Mouse (Mus musculus) stomach, embryonic 16.5 days (tissue): ENCODE measurements around the gene Lpar5. TPM values are rescaled to one million over a fixed set of nuclear protein-coding genes. Genes with fewer than 3 reads are reported as not detected.
"Not testable (repeated sequence)": the region's sequence is repeated elsewhere in the genome, so short reads cannot be mapped to it uniquely, and the experiment has no call there.

ENCODE experiments used
- ATAC-seq: fragments of 200-750 bp; cut with Nextera tagmentation; 2 replicates; pipeline ENCODE4 v1.8.0; 2017; ENCODE audit warnings: moderate number of reproducible peaks, moderate TSS enrichment; ENCODE audit not compliant: insufficient read depth, low FRiP score
- H3K27ac ChIP-seq: fragments of 300-500 bp; sonication (generic); 2 replicates; pipeline ENCODE4 v1.5.1; 2014; ENCODE audit warnings: low read length
- H3K27me3 ChIP-seq: fragments of 300-500 bp; sonication (generic); 2 replicates; pipeline ENCODE4 v1.6.1; 2014; ENCODE audit warnings: low read length, control low read depth, mixed read lengths; ENCODE audit not compliant: control insufficient read depth, insufficient read depth
- H3K36me3 ChIP-seq: fragments of 300-500 bp; sonication (generic); 2 replicates; pipeline ENCODE4 v1.6.1; 2014; ENCODE audit warnings: low read length; ENCODE audit not compliant: control insufficient read depth, insufficient read depth
- H3K4me1 ChIP-seq: fragments of 300-500 bp; sonication (generic); 2 replicates; pipeline ENCODE4 v1.6.1; 2014; ENCODE audit warnings: low read length, control low read depth, mixed read lengths; ENCODE audit not compliant: control insufficient read depth, insufficient read depth
- H3K4me2 ChIP-seq: fragments of 300-500 bp; sonication (generic); 2 replicates; pipeline ENCODE4 v1.6.1; 2014; ENCODE audit warnings: low read depth, low read length, mixed read lengths
- H3K4me3 ChIP-seq: fragments of 300-500 bp; sonication (generic); replicated peaks from 2 replicates; pipeline ENCODE4 v1.5.1; 2014; ENCODE audit warnings: mild to moderate bottlenecking, low read length
- H3K9ac ChIP-seq: fragments of 300-500 bp; sonication (generic); 2 replicates; pipeline ENCODE4 v1.6.1; 2014; ENCODE audit warnings: low read length
- H3K9me3 ChIP-seq: fragments of 300-500 bp; sonication (generic); replicated peaks from 2 replicates; pipeline ENCODE4 v1.6.1; 2016; ENCODE audit warnings: low read length, control low read depth; ENCODE audit not compliant: control insufficient read depth
- WGBS: fragments of 180-500 bp; shearing (Covaris S2); extraction: QIAGEN DNeasy Blood & Tissue Kit; methylation state at CpG from one replicate; pipeline ENCODE4 v1.1.7; 2014; 5-methylcytosine and 5-hydroxymethylcytosine counted together
- polyA plus RNA-seq: library from polyadenylated mRNA; unstranded; fragments of >200 nt; fragmentation: Nextera tagmentation; extraction: Ambion mirVana; gene quantifications from 2 replicates; pipeline ENCODE4 v1.2.1, GENCODE M21; 2015

Gene Lpar5
- polyA plus RNA-seq, 1 experiment from 2014 or later, result 9.5 TPM

DNA sequence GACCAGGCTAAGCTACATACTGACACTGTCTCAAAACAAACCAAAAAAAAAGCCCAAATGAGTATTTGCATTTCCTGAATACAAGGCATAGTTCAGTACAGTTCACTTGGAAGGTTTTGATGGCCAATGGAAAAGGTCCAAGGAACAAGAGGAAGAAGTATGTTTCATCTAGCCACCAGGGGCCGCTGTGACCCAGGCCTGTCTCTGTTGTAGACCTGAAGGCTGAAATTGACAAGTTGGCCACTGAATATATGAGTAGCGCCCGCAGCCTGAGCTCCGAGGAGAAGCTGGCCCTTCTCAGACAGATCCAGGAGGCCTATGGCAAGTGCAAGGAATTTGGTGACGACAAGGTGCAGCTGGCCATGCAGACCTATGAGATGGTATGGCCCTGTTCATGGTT lies 21.0 kb upstream of the Lpar5 start:
- ATAC-seq, result peak; percentile 52; the same call in 1 of the 2 replicates
- Histone ChIP-seq H3K9me3 (no peaks in the 10 kb centered on the region), H3K27ac (no peak overlapping the region), H3K4me2 (no peak overlapping the region), H3K27me3 (no peaks in the 10 kb centered on the region), H3K4me3 (no peak overlapping the region), H3K4me1 (no peaks in the 10 kb centered on the region), H3K9ac (no peak overlapping the region), H3K36me3 (peaks cover 22% of the 10 kb centered on the region)
- 26% methylated on average over 5 of the region's 5 CpGs for WGBS

DNA sequence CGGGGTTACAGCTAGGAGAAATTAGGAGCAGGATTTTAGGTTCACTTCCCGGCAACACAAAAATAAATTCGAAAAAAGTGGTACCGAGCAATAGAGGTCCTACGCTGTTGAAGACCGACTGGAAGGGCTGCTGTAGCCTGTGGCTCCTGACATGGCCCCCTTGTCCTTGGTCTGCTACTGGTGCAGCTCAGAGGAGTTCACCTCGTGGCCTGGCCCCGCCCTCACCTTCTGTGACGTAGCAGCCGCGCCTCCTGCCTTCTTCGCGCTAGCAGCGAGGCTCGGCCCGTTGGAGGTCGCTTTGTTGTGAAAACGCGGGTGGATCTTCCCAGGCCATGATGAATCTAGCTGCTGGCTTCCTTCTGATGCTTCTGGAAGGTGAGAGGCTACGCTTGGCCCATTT lies 18.0 kb upstream of the Lpar5 start, which contains the start of gene Acrbp:
Gene Acrbp (plus strand): TSS at position 12 of the 400 bp plus-strand sequence.
- Histone ChIP-seq H3K27ac (no peak within 1 kb of the TSS), H3K36me3 (peaks cover 14% of the 10 kb centered on the region; the same call in 1 of the 2 replicates), H3K4me1 (no peaks in the 10 kb centered on the region), H3K4me2 (no peak within 1 kb of the TSS), H3K27me3 (no peaks in the 10 kb centered on the region), H3K9me3 (no peaks in the 10 kb centered on the region), H3K4me3 (no peak within 1 kb of the TSS), H3K9ac (no peak within 1 kb of the TSS)
- no peak for ATAC-seq
- 34% methylated on average over 20 of the region's 20 CpGs for whole genome bisulfite sequencing

DNA sequence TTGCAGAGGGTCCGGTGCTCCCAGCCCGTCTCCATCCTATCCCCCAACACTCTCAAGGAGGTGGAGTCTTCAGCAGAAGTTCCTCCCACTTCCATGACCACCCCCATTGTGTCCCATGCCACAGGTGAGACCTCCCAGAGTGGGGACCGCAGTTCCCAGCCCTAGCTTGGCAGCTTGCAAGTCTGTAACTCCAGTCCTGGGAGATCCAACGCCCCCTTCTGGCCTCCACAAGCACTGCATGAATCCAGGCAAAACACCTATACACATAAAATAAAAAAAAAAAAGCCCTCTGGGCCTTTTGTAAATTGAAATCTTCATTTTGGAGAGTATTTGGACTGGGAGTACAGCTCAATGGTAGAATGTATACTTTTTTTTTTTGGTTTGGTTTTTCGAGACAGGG lies 16.5 kb upstream of the Lpar5 start:
- Histone ChIP-seq H3K4me3 (no peak overlapping the region), H3K27ac (no peak overlapping the region), H3K9ac (no peak overlapping the region), H3K9me3 (no peaks in the 10 kb centered on the region), H3K4me2 (no peak overlapping the region), H3K36me3 (peaks cover 11% of the 10 kb centered on the region; the same call in 1 of the 2 replicates), H3K27me3 (no peaks in the 10 kb centered on the region), H3K4me1 (no peaks in the 10 kb centered on the region)
- ATAC-seq, result no peak
- 56% methylated on average over 5 of the region's 5 CpGs for WGBS

DNA sequence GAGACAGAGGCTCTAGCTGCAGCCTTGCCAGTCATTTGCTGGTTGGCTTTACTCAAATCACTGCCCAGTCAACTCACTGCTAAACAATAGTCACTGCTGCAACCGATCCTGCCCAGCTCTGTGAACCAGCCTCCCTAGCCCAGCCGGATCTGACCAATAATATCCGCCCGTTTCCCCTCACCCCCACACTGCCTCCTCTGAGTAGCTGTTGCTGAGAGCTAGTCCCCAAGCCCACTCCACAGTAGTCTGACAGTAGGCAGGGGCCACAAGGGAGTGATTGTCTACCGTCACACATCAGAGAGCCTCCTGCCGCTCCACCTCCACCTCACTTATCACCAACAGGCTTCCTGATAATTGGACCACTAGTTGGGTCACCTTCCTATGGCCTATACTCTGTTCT lies 6.2 kb upstream of the Lpar5 start:
- Histone ChIP-seq H3K27ac (no peak overlapping the region), H3K36me3 (no peaks in the 10 kb centered on the region), H3K9me3 (no peaks in the 10 kb centered on the region), H3K27me3 (no peaks in the 10 kb centered on the region), H3K9ac (no peak overlapping the region), H3K4me1 (no peaks in the 10 kb centered on the region), H3K4me3 (no peak overlapping the region), H3K4me2 (no peak overlapping the region)
- no peak for ATAC-seq
- WGBS, result 41% methylated on average over 6 of the region's 6 CpGs

DNA sequence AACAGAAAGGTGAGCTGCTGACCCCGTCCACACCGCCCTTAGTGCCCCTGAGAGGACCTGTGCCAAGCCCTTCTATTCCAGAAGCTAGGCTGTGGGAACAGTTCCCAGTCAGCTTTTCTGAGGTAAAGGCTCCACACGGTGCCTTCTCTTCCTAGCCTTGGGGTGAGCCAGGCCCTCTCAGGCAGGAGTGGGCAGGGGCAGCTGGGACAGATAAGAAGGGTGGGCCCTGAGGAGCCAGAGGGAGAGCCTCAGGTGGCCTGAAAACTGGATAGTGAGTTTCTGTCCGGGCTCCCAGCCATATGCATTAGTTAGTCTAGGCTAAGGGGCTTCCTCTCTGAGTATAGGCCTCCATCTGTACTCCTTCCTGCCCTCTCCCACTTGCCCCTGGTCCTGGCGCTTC lies 5.2 kb upstream of the Lpar5 start:
- Histone ChIP-seq H3K9ac (no peak overlapping the region), H3K4me2 (no peak overlapping the region), H3K27me3 (no peaks in the 10 kb centered on the region), H3K4me3 (no peak overlapping the region), H3K27ac (no peak overlapping the region), H3K36me3 (no peaks in the 10 kb centered on the region), H3K9me3 (no peaks in the 10 kb centered on the region), H3K4me1 (no peaks in the 10 kb centered on the region)
- 79% methylated on average over 5 of the region's 5 CpGs for WGBS
- ATAC-seq, result no peak

DNA sequence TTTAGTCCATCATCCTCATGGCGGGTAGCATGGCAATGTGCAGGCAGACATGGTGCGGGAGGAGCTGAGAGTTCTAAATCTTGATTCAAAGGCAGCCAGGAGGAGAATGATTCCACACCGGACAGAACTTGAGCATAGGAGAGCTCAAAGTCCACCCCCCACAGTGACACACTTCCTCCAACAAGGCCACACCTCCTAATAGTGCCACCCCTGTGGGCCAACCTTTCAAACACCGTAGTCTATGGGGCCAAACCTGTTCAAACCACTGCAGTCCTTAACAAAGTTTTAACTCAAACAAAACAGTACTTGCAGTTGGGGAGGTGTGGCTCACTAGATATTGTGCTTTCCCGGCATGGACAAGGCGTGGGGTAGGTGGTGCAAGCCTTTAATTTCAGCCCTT lies 3.8 kb upstream of the Lpar5 start:
- 66% methylated on average over 6 of the region's 6 CpGs for WGBS
- H3K9me3 ChIP-seq, result no peaks in the 10 kb centered on the region
- H3K4me2 ChIP-seq, result no peak overlapping the region
- H3K4me3 ChIP-seq, result no peak overlapping the region
- no peak overlapping the region for H3K9ac ChIP-seq
- no peaks in the 10 kb centered on the region for H3K4me1 ChIP-seq
- no peaks in the 10 kb centered on the region for H3K36me3 ChIP-seq
- ATAC-seq, result no peak
- no peaks in the 10 kb centered on the region for H3K27me3 ChIP-seq
- H3K27ac ChIP-seq, result no peak overlapping the region

DNA sequence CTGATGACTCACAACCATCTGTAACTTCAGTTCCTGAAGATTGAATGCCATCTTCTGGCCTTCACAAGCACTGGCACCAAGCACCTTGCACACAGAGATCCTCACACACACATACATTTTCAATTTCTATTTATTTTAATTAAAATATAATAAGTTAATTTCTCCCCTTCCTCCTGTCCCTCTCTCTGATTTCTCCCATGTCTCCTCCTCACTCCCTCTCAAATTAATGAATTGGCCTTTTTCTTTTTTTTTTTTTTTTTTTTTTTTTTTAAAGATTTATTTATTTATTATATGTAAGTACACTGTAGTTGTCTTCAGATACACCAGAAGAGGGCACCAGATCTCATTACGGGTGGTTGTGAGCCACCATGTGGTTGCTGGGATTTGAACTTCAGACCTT lies 2.5 kb upstream of the Lpar5 start:
- H3K4me1 ChIP-seq, H3K27ac ChIP-seq, H3K4me3 ChIP-seq, H3K9me3 ChIP-seq, H3K4me2 ChIP-seq, H3K9ac ChIP-seq, ATAC-seq, H3K36me3 ChIP-seq, H3K27me3 ChIP-seq: not testable (repeated sequence)
- no CpG with 5 or more reads among the region's 1 CpGs for WGBS

DNA sequence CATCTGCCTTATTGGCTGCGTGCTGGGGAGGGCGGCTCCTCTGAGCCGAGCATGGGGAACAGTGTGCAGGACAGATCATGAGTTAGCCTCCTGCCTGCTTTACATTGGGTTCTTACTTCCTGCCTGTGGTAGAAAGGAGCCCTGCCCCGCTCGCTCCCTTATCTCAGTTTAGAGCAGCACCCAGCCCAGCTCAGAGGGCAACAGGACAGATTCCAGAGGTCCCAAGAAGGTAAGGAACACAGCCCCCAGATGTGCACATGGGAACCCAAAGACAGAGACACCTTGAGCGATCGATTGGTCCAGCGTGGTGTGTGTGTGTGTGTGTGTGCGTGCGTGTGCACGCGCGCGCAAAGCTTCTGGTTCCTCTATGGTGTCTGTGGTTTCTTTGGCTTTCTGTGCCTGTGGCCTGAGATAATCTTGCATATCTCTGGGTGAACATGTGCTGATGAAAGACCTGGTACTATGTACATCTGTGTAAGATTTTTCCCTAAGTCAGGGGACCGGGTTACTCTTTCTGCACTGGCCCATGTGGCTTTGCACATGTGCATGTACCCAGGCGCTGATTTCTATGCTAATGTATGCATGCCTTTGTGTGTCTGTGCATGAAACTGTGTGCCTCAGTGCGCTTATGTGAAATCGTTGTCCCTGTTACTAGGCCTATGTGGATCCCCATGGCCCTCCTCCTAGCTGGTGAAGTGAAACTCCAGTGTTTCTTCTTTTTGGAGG lies 3.6 kb downstream of the Lpar5 start:
- Histone ChIP-seq H3K36me3 (no peaks in the 10 kb centered on the region), H3K27me3 (no peaks in the 10 kb centered on the region), H3K27ac (peak overlapping the region; percentile 89), H3K9me3 (no peaks in the 10 kb centered on the region), H3K4me3 (peak overlapping the region; percentile 17), H3K9ac (0 out of 2 replicates have a peak overlapping the region, but pooled peaks have one; percentile 5), H3K4me1 (peaks cover 11% of the 10 kb centered on the region; the same call in 1 of the 2 replicates), H3K4me2 (peak overlapping the region; percentile 33)
- WGBS, result 70% methylated on average over 18 of the region's 18 CpGs
- ATAC-seq, result peak; percentile 79

DNA sequence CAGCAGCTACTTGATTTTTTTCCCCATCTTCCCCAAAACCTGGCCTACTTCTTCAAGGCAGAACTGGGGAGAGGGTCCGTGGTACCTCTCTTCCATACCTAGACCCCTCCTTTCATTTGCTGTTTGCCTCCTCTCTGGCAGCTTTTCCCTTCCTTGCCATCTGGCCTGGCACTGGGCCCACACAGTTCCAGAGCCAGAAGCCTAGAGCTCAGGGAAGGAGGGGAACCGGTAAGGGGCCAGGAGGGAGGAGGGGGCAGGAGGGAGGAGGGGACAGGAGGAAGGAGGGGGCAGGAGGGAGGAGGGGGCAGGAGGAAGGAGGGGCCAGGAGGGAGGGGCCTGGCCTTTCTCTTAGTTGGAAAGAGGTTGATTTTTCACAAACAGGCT lies 4.2 kb downstream of the Lpar5 start:
- Histone ChIP-seq H3K9ac (peak overlapping the region; percentile 28; the same call in 1 of the 2 replicates), H3K4me2 (peak overlapping the region; percentile 33), H3K27me3 (no peaks in the 10 kb centered on the region), H3K4me1 (peaks cover 11% of the 10 kb centered on the region; the same call in 1 of the 2 replicates), H3K9me3 (no peaks in the 10 kb centered on the region), H3K36me3 (no peaks in the 10 kb centered on the region), H3K4me3 (0 out of 2 replicates have a peak overlapping the region, but pooled peaks have one; percentile 17), H3K27ac (peak overlapping the region; percentile 89)
- peak; percentile 57 for ATAC-seq
- 5% methylated on average over 2 of the region's 2 CpGs for WGBS
